Mouse (Mus musculus) erythroid progenitor cell, adult 5-6 weeks (primary cell): ENCODE data around the gene Fcer1g. TPM values are rescaled to one million over a fixed set of nuclear protein-coding genes. Genes with fewer than 3 reads are reported as not detected.

Source experiments
- ATAC-seq: replicated peaks from 2 replicates; pipeline ENCODE4 v1.8.0; 2016; ENCODE audit warnings: moderate number of reproducible peaks, mild to moderate bottlenecking, moderate TSS enrichment, inconsistent platforms; ENCODE audit not compliant: poor library complexity, low FRiP score, severe bottlenecking
- total RNA-seq, 2 experiments: library from RNA; stranded (forward) in 1 of 2; stranded (reverse) in 1 of 2; fragments of 150-400 nt in 1 of 2; fragments of 186-747, 209-891 nt in 1 of 2; gene quantifications; 2 replicates each; pipeline versions ENCODE4 v1.2.3 to v1.2.4; 2015 to 2017; ENCODE audit warnings: low replicate concordance in 2 of 2

The Fcer1g gene
- total RNA-seq, 2 experiments from 2014 or later, result 114 to 214 TPM

GRCm38 (mm10) chr1:171268341-171268740 lies 34.2 kb upstream of the Fcer1g start:
- no peak for ATAC-seq

- ATAC-seq, result no peak
Observed at GRCm38 (mm10) chr1:171265971-171266744, 32.0 kb upstream of the Fcer1g start.

GRCm38 (mm10) chr1:171263666-171264461 lies 29.7 kb upstream of the Fcer1g start:
- ATAC-seq, result 0 out of 2 replicates have a peak, but pooled peaks have one; percentile 66

GRCm38 (mm10) chr1:171263185-171263611 lies 29.0 kb upstream of the Fcer1g start:
- no peak for ATAC-seq

GRCm38 (mm10) chr1:171262594-171263130 lies 28.5 kb upstream of the Fcer1g start:
- ATAC-seq, result no peak

GRCm38 (mm10) chr1:171260316-171260715 lies 26.2 kb upstream of the Fcer1g start:
- no peak for ATAC-seq

GRCm38 (mm10) chr1:171258921-171259320 lies 24.8 kb upstream of the Fcer1g start:
- ATAC-seq, result no peak

- no peak for ATAC-seq
Observed at GRCm38 (mm10) chr1:171257781-171258180, 23.6 kb upstream of the Fcer1g start.

- ATAC-seq, result peak; percentile 57; the same call in 1 of the 2 replicates
Observed at GRCm38 (mm10) chr1:171256937-171257548, 22.9 kb upstream of the Fcer1g start.

- no peak for ATAC-seq
Observed at GRCm38 (mm10) chr1:171256095-171256818, 22.1 kb upstream of the Fcer1g start.

- ATAC-seq, result no peak
Observed at GRCm38 (mm10) chr1:171252415-171252814, 18.2 kb upstream of the Fcer1g start.

- no peak for ATAC-seq
Observed at GRCm38 (mm10) chr1:171251594-171252324, 17.6 kb upstream of the Fcer1g start.

- ATAC-seq, result no peak
Observed at GRCm38 (mm10) chr1:171250680-171251593, 16.8 kb upstream of the Fcer1g start, which contains the start of gene Ndufs2. Ndufs2 (minus strand) TSS chr1:171251388.

GRCm38 (mm10) chr1:171249913-171250600 lies 15.9 kb upstream of the Fcer1g start, which contains the start of gene Adamts4:
Adamts4 (plus strand) TSS chr1:171250421.
- ATAC-seq, result no peak

GRCm38 (mm10) chr1:171248386-171249226 lies 14.4 kb upstream of the Fcer1g start:
- no peak for ATAC-seq

- no peak for ATAC-seq
Observed at GRCm38 (mm10) chr1:171247916-171248315, 13.8 kb upstream of the Fcer1g start.
